Mouse (Mus musculus): ENCODE results near the gene Mxi1.

Gene Mxi1

GRCm38 (mm10) chr19:53359160-53360033 is 49.1 kb downstream of the Mxi1 start:
- in situ Hi-C loops (cut with MboI, MseI), result loop anchor here (5.0 to 10.0 kb wide), 2 partner anchors 112 to 115 kb away; no protein-coding TSS in a partner anchor

- in situ Hi-C loops (cut with MboI, MseI), result loop anchor here in 1 of 2 experiments (10.0 kb wide), 1 partner anchor 116 kb away; no protein-coding TSS in a partner anchor
Measured at GRCm38 (mm10) chr19:53360265-53360958, 50.1 kb downstream of the Mxi1 start.

GRCm38 (mm10) chr19:53362967-53363366 is 52.6 kb downstream of the Mxi1 start:
- in situ Hi-C loops (cut with MboI, MseI), result loop anchor here in 1 of 2 experiments (10.0 kb wide), 1 partner anchor 118 kb away; no protein-coding TSS in a partner anchor

- in situ Hi-C loops (cut with MboI, MseI), result loop anchor here in 1 of 2 experiments (10.0 kb wide), 1 partner anchor 120 kb away; no protein-coding TSS in a partner anchor
Measured at GRCm38 (mm10) chr19:53364551-53364950, 54.2 kb downstream of the Mxi1 start.

GRCm38 (mm10) chr19:53364963-53365362 is 54.6 kb downstream of the Mxi1 start:
- in situ Hi-C loops (cut with MboI, MseI), result loop anchor here in 1 of 2 experiments (10.0 kb wide), 1 partner anchor 120 kb away; no protein-coding TSS in a partner anchor

DNA sequence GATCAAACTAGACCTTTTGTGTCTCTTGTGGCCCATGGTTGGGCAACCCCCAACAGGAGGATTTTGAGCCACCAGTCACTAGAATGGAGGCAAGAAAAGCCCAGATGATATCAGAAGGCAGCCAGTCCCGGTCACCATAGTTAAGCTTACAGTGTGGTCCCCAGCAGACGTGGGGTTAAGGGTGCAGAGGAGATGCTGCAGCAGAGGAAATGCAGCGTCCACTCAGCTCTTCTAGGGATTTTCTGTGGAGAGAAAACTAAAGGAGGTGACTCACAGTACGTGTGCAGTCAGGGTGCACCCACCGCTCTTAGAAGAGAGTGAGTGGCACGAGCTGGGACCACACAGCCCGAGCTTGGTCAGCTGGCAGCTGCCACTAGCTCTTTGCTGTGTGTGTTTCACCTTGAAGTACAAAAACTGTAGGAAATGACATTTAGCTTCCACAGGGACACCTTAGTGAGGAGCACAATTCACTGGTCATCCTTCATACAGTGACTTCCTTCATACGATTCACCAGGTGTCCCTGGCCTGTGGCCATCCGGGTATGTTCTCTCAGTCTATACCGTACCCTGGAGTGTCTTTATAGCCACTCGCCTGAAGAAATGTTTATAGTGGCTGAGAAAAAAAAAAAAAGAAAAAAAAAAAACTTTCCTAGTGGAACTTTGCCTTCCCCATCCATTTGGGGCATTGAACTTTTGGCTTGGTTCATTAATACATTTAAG is 55.9 kb downstream of the Mxi1 start:
- in situ Hi-C loops (cut with MboI, MseI), result loop anchor here in 1 of 2 experiments (10.0 kb wide), 1 partner anchor 121 kb away; no protein-coding TSS in a partner anchor

DNA sequence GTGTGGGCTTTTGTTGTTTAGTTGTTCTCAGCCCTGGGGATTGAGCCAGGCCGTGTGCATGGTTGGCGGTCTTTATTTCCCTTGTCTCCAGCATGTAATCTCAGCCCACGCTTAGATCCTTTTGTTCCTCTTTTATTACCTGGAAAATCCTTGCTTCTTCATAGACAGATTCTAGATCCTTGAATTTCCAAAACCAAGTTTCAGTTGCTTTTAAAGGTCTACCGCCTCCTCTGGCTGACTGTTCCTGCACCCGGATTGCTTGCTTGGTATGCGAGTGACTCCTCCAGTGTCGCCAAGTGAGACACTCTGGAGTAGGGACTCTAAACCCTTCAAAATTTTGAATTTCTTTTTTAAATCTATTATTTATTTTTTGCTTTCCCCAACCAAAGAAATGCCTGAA is 56.6 kb downstream of the Mxi1 start:
- in situ Hi-C loops (cut with MboI, MseI), result loop anchor here in 1 of 2 experiments (10.0 kb wide), 1 partner anchor 122 kb away; no protein-coding TSS in a partner anchor

DNA sequence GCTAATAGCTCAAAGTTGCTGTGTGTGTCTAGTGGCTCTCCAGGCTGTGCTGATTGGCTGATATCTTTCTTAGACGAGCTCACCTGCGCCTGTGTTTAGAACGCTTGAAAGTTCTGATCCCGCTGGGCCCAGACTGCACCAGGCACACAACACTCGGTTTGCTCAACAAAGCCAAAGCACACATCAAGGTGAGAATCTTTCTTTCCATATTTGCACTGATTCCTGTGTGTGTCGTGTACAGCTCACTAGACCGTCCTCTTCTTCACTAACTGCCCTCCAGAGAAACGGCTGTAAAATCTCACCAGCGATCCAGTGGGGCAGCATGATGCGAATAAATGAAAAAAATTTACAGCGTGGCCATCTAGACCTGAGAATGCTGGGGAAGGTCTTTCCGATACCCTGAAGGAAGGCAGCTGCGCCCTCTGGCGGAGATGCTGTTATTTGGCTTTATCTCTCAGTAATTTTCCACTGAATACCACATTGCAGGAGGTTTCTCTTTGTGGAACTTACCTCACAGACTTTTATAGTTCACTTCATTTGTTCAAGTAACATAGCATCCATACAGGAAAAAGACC is 59.2 kb downstream of the Mxi1 start:
- in situ Hi-C loops (cut with MboI, MseI), result loop anchor here in 1 of 2 experiments (10.0 kb wide), 1 partner anchor 125 kb away; no protein-coding TSS in a partner anchor

GRCm38 (mm10) chr19:53370233-53370632 is 59.9 kb downstream of the Mxi1 start:
- in situ Hi-C loops (cut with MboI, MseI), result no loop called here

- in situ Hi-C loops (cut with MboI, MseI), result no loop called here
Measured at GRCm38 (mm10) chr19:53371666-53372065, 61.3 kb downstream of the Mxi1 start, which contains the start of gene Gm10197. TSS of gene Gm10197 (minus strand) at chr19:53371766.

GRCm38 (mm10) chr19:53373570-53373969 is 63.3 kb downstream of the Mxi1 start:
- in situ Hi-C loops (cut with MboI, MseI), result no loop called here

- in situ Hi-C loops (cut with MboI, MseI), result no loop called here
Measured at GRCm38 (mm10) chr19:53375299-53375698, 65.0 kb downstream of the Mxi1 start.

GRCm38 (mm10) chr19:53375816-53376215 is 65.5 kb downstream of the Mxi1 start:
- in situ Hi-C loops (cut with MboI, MseI), result no loop called here

GRCm38 (mm10) chr19:53377652-53378051 is 67.3 kb downstream of the Mxi1 start:
- in situ Hi-C loops (cut with MboI, MseI), result no loop called here

DNA sequence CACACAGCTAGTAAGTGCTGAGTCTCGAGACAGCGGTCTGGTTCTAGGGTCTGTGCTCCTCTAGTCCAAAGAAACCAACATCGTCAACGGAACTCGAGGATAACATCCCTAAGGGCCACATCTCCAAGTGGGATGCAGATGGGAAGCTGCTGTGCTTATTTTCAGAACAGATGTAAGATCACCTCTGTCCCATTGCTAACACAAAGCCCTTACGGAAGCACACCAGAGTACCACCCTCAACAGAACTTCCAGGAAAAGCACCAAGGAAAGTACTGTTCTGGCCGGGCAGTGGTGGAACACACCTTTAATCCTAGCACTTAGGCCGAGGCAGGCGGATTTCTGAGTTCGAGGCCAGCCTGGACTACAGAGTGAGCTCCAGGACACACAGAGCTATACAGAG is 68.1 kb downstream of the Mxi1 start:
- in situ Hi-C loops (cut with MboI, MseI), result no loop called here

DNA sequence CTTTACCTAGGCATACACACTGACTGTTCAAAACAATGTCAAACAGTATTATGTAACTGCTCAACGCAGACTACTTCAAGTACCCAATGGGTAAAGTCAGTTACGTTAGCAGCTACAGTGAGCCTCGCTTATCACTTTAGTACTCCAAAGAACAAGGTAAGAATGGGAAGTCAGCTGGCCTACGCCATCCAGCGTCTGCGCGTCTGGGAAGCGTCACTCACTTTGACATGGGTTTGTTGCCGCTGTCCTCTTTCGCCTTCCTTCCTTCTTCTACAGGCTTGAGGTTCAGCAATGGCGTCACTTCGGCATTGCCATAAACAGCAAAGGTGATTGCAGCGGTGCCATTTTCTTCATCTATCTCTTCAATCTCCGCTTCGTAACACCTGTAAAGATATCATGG is 73.0 kb downstream of the Mxi1 start:
- in situ Hi-C loops (cut with MboI, MseI), result no loop called here

- in situ Hi-C loops (cut with MboI, MseI), result no loop called here
Measured at GRCm38 (mm10) chr19:53389417-53389816, 79.1 kb downstream of the Mxi1 start.

GRCm38 (mm10) chr19:53389851-53390431 is 79.6 kb downstream of the Mxi1 start:
- in situ Hi-C loops (cut with MboI, MseI), result no loop called here

DNA sequence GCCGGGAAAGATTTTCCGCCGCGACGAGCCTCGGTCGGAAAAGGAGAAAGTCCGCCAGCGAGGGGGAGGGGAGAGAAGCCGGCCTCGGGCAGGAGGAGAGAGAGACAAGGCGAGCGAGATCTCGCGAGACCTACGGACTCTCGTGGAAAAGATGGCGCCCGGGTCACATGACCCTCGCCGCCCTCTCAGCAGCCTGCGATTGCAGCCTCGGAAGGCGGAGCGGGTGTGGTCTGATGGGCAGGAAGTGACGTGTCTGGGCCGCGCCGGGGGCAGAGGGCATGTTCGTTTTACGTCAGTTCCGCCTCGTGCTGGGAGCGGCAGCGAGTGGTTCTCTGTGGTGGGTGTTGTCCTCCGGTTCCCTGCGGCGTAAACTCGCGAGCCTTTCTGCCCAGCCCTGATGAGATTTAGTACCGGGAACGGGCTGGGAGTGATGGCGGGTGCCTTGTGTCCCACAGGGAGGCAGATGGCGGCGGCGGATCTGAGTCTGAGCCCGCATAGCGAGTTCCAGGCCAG is 80.2 kb downstream of the Mxi1 start, which contains the start of gene Smndc1:
Gene Smndc1 (minus strand): TSS at position 84 of the 513 bp plus-strand sequence.
- in situ Hi-C loops (cut with MboI, MseI), result no loop called here

DNA sequence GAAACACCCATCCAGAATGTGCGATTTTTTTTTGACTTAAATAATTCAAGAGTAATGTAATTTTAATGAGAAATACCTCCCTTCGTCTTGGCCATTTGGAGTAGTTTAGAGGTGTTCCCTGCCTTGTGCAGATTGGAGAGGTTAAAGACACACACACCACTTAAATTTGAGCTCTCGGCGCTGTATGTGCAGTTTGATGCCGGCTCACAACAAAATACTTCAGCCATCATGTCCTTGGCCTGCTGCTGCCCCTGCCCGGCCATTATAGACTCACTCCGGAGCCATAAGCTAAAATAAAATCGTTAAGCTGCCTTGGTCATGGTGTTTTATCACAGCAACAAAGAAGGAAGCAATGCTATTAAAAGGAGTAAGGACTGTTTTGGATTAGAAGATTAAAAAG is 81.1 kb downstream of the Mxi1 start:
- in situ Hi-C loops (cut with MboI, MseI), result no loop called here

All from T-helper 17 cell (primary cell).